In the genomic region with DNA sequence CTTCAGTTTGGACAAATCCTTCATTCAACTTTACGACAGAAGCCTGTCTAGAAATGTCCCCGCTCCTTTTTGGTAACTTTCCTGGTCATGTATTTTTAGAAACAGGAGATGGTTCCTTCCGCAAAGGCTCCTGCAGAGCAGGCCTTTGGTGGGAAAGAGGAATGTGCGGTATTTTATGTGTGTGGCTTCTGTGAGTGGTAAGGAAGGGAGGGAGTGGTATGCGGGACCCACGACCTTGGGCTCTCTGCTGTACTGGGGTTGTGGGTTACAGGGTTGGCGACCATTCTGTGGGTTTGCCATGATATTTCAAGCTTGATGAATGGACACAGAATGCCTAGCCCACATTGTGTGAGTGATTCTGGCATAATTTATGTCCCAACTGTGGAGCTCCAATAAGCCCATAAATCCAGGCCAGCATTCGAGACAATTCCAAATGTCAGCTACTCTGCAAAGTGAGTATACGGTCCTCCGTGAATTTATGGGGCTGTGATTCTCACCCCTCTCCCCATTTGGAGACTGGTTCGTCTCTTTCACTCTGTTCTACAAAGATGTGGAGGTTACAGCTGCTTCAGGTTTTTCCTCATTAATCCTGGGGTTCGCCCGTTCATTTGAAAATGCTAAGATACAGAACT, we compare ENCODE assay signal across 10 mouse cellular contexts.
DNase-seq lines count a peak whose midpoint lies in the region; ATAC-seq lines count a peak whose summit lies in the region.
"Had no signal": no experiment of that assay in that cellular context is flagged by ENCODE, and none has a peak within 500 bp of the region (broad histone marks: within the 10 kb centered on the region; RNA-seq: fewer than 3 reads in every experiment).

No protein-coding gene starts in this region.

- 15% methylated on average over 13 of the region's 13 CpGs for WGBS in limb, embryonic 15.5 days

- no peaks in the 10 kb centered on the region for H3K9me3 ChIP-seq in limb, embryonic 15.5 days

- intact Hi-C loops in heart, postnatal 25 days (cut with DNase I): no loop called here

- H3K4me3 ChIP-seq in limb, embryonic 15.5 days: no peak overlapping the region

- no peaks in the 10 kb centered on the region for H3K27me3 ChIP-seq in limb, embryonic 15.5 days

- peak; percentile 86 for DNase-seq in heart, adult 11 months
- no peak for DNase-seq in heart, postnatal 25 days (ENCODE audit: low spot score)
- DNase-seq in embryo, embryonic 11 days: peak; percentile 41
- peak; percentile 6 for DNase-seq in kidney, adult 11 months
- DNase-seq in layer of hippocampus, postnatal 14 days (ENCODE audit: low spot score in 2 of 2): no peak
- DNase-seq in urinary bladder, adult 18-20 months (ENCODE audit: low spot score in 2 of 2): no peak
- DNase-seq in urinary bladder, postnatal 14 days (ENCODE audit: low spot score): no peak
- DNase-seq: layer of hippocampus, adult 9-11 months had no signal

- ATAC-seq in limb, embryonic 15.5 days (ENCODE audit: insufficient number of reproducible peaks, low FRiP score, low TSS enrichment, low read depth): no peak
- ATAC-seq: activated CD4-positive, CD25-positive, alpha-beta regulatory T cell, adult 4 months had no signal

- H3K27ac ChIP-seq in limb, embryonic 15.5 days: peak overlapping the region; percentile 40; the same call in 1 of the 2 replicates

- peaks cover 9% of the 10 kb centered on the region for H3K4me1 ChIP-seq in limb, embryonic 15.5 days

- H3K4me2 ChIP-seq in limb, embryonic 15.5 days: no peak overlapping the region

- no peaks in the 10 kb centered on the region for H3K36me3 ChIP-seq in limb, embryonic 15.5 days

- no peak overlapping the region for H3K9ac ChIP-seq in limb, embryonic 15.5 days

Comparison
In these comparisons a context has a peak if more than half of its experiments do, and no peak if none do; other contexts are left out.
1. DNase-seq: peak in heart, adult 11 months (single experiment), embryo, embryonic 11 days (single experiment) and kidney, adult 11 months (single experiment); none in heart, postnatal 25 days (single experiment), layer of hippocampus, postnatal 14 days (0 of 2), urinary bladder, adult 18-20 months (0 of 2) and urinary bladder, postnatal 14 days (single experiment).